Mouse (Mus musculus) forebrain, embryonic 10.5 days (tissue): Measurements from ENCODE around the gene Ppp3ca. TPM values are rescaled to one million over a fixed set of nuclear protein-coding genes. Genes with fewer than 3 reads are reported as not detected.

Experiments
- DNase-seq: peaks from one replicate; pipeline ENCODE4 v3.0.0-alpha.2; 2017; ENCODE audit warnings: low spot score; ENCODE audit errors: extremely low spot score
- H3K27ac ChIP-seq: fragments of 300-500 bp; sonication (generic); 2 replicates; pipeline ENCODE4 v1.5.1; 2016; ENCODE audit warnings: mild to moderate bottlenecking
- H3K27me3 ChIP-seq: fragments of 300-500 bp; sonication (generic); 2 replicates; pipeline ENCODE4 v1.6.1; 2016; ENCODE audit warnings: mild to moderate bottlenecking; ENCODE audit not compliant: poor library complexity, severe bottlenecking
- H3K36me3 ChIP-seq: fragments of 300-500 bp; sonication (generic); replicated peaks from 2 replicates; pipeline ENCODE4 v1.6.1; 2016; ENCODE audit warnings: mild to moderate bottlenecking, moderate library complexity
- H3K4me1 ChIP-seq: fragments of 300-500 bp; sonication (generic); 2 replicates; pipeline ENCODE4 v1.6.1; 2016
- H3K4me3 ChIP-seq: fragments of 300-500 bp; sonication (generic); 2 replicates; pipeline ENCODE4 v1.5.1; 2016; ENCODE audit warnings: mild to moderate bottlenecking, moderate library complexity
- H3K9me3 ChIP-seq: fragments of 300-500 bp; sonication (generic); 2 replicates; pipeline ENCODE4 v1.6.1; 2016; ENCODE audit warnings: mild to moderate bottlenecking, moderate library complexity
- WGBS: fragments of 180-500 bp; shearing (Covaris S2); methylation state at CpG from one replicate; pipeline ENCODE4 v1.1.7; 2016; 5-methylcytosine and 5-hydroxymethylcytosine counted together
- polyA plus RNA-seq: library from polyadenylated mRNA; unstranded; fragments of >200 nt; fragmentation: Nextera tagmentation; extraction: Ambion mirVana; gene quantifications from 2 replicates; pipeline ENCODE4 v1.2.1, GENCODE M21; 2016

The Ppp3ca gene
- polyA plus RNA-seq, 1 experiment from 2014 or later: 28.7 TPM

DNA sequence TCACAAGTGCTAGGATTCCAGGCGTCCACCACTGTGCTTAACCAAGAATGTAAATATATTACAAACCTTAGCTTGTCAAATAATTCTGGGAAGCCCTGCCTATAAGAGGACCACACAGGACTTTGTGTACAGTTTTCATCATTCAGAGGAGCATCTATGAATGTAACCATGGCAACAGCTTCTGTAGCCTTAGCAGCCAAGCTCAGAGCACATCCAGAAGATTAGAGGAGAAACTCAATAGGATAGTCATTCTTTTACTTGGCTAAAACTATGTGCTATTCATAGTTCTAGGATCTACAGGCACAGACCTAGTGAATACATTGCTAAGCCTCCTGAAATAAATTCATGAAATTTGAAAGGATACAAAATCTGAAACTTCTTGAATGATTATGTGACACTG lies 172.5 kb downstream of the Ppp3ca start:
- H3K27ac ChIP-seq: no peak overlapping the region
- H3K36me3 ChIP-seq: no peaks in the 10 kb centered on the region
- H3K27me3 ChIP-seq: no peaks in the 10 kb centered on the region
- H3K4me3 ChIP-seq: no peak overlapping the region
- peaks cover 33% of the 10 kb centered on the region for H3K4me1 ChIP-seq
- no peak for DNase-seq
- no peaks in the 10 kb centered on the region for H3K9me3 ChIP-seq
- 82% methylated on average over 1 of the region's 1 CpGs for WGBS

DNA sequence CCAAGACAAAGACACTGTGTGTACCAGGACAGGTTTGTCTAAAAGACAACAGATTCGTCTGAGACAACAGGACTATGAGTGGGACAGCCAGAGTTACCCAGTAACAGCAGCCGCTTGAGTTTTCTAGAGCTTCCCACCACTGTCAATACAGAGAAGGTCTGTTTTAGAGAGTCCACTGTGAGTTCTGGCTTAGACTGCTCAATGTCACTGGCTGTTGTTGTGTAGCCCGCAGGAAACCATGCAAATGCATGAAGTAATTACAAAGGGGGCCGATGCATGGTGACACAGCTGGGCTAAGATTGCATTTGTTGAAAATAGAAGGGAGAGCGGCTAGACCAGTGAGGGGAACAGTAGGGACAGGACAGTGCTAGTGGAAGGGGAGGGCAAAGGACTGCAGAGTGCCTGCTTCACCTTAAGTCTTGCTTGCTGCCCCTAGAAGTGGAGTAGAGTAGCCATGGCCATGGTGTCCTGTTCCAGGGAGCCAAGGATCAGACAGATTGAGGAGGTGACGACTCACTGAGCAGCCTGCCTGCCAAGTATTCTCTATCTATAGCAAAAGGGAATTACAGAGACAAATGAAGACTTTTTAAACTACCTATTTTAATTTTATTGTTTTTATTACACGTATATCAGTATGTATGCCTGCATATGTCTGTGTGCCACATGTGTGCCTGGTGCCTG lies 174.0 kb downstream of the Ppp3ca start:
- H3K9me3 ChIP-seq: no peaks in the 10 kb centered on the region
- WGBS: 80% methylated on average over 7 of the region's 7 CpGs
- no peak for DNase-seq
- peak overlapping the region; percentile 64; the same call in 1 of the 2 replicates for H3K27ac ChIP-seq
- no peaks in the 10 kb centered on the region for H3K27me3 ChIP-seq
- H3K4me3 ChIP-seq: no peak overlapping the region
- H3K36me3 ChIP-seq: no peaks in the 10 kb centered on the region
- H3K4me1 ChIP-seq: peaks cover 31% of the 10 kb centered on the region

GRCm38 (mm10) chr3:136849035-136849434 lies 179.1 kb downstream of the Ppp3ca start:
- 97% methylated on average over 1 of the region's 1 CpGs for WGBS
- Histone ChIP-seq H3K27ac (no peak overlapping the region), H3K9me3 (no peaks in the 10 kb centered on the region), H3K27me3 (no peaks in the 10 kb centered on the region), H3K36me3 (no peaks in the 10 kb centered on the region), H3K4me1 (peaks cover 3% of the 10 kb centered on the region), H3K4me3 (no peak overlapping the region)
- no peak for DNase-seq

DNA sequence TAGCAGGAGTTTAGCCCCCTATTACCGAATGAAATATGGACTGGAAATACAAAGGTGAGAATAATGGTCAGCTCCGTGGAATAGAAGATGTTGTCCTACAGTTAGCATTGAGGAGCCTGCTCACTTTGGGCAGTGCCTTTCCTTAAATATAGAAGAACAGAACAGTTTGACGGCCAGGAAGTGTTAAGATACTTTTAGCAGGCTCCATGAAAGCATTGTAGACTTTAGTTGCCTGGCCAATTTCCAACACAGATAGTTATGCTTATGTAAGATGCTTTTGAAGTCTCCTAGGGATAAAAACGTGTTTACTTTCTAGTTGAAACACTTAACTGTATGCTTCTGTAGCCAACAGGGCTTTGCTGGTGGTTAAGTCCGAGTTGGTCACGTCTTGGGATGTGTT lies 183.0 kb downstream of the Ppp3ca start:
- WGBS: 92% methylated on average over 6 of the region's 6 CpGs
- no peaks in the 10 kb centered on the region for H3K27me3 ChIP-seq

DNA sequence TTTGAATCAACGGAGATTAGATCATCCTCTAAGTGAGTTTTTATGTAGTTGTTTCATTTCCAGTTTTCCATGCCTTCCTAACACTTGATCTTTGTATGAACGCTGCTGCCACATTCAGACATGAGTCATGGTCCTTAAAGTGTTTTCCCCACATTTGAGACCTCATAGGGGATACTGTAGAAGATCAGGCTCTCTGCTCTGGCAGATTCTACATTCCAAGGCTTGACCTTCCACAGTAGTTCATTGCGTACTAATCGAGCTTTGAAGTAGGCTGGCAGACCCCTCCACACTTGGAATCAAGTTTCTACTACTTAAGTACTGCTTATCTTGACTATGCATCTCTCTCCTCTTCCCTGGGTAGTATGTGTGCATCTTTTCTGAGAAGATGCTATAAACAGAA lies 183.7 kb downstream of the Ppp3ca start:
- no peaks in the 10 kb centered on the region for H3K9me3 ChIP-seq
- H3K27me3 ChIP-seq: no peaks in the 10 kb centered on the region
- H3K27ac ChIP-seq: no peak overlapping the region
- 90% methylated on average over 4 of the region's 4 CpGs for WGBS
- H3K36me3 ChIP-seq: no peaks in the 10 kb centered on the region
- H3K4me1 ChIP-seq: no peaks in the 10 kb centered on the region
- H3K4me3 ChIP-seq: no peak overlapping the region
- no peak for DNase-seq

More for the DNA sequence above, 183.0 kb downstream of the Ppp3ca start:
- no peak overlapping the region for H3K4me3 ChIP-seq
- no peaks in the 10 kb centered on the region for H3K4me1 ChIP-seq
- no peak overlapping the region for H3K27ac ChIP-seq
- H3K36me3 ChIP-seq: no peaks in the 10 kb centered on the region
- no peaks in the 10 kb centered on the region for H3K9me3 ChIP-seq
- no peak for DNase-seq

- Histone ChIP-seq H3K4me1 (no peaks in the 10 kb centered on the region), H3K27me3 (no peaks in the 10 kb centered on the region), H3K9me3 (no peaks in the 10 kb centered on the region), H3K27ac (no peak overlapping the region), H3K36me3 (no peaks in the 10 kb centered on the region), H3K4me3 (no peak overlapping the region)
- 87% methylated on average over 4 of the region's 4 CpGs for WGBS
- no peak for DNase-seq
Observed at GRCm38 (mm10) chr3:136855996-136856395, 186.1 kb downstream of the Ppp3ca start.

GRCm38 (mm10) chr3:136862051-136862837 lies 192.3 kb downstream of the Ppp3ca start:
- Histone ChIP-seq H3K27ac (no peak overlapping the region), H3K4me3 (no peak overlapping the region), H3K27me3 (no peaks in the 10 kb centered on the region), H3K9me3 (no peaks in the 10 kb centered on the region), H3K4me1 (no peaks in the 10 kb centered on the region), H3K36me3 (no peaks in the 10 kb centered on the region)
- WGBS: 91% methylated on average over 11 of the region's 11 CpGs
- DNase-seq: no peak

DNA sequence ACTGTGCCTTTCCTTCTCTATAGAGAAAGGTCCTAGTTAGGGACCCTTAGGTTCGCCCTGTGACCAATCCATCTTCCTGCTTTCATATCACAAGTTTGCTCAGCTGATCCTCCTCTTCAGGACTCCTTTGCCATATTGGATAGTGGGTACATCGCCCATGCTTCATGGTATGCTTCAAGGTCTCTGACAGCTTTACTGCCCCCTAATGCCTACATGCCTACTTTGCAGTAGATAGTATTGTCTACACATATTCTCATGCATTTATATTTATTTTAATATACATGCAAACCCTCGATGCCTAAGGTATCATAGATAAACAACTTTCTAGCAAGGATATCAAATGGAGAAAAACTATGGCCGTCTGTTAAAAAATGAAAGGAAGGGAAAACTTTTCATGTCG lies 193.2 kb downstream of the Ppp3ca start:
- Histone ChIP-seq H3K27me3 (no peaks in the 10 kb centered on the region), H3K4me1 (no peaks in the 10 kb centered on the region), H3K4me3 (no peak overlapping the region), H3K9me3 (no peaks in the 10 kb centered on the region), H3K36me3 (no peaks in the 10 kb centered on the region), H3K27ac (no peak overlapping the region)
- DNase-seq: no peak
- WGBS: 93% methylated on average over 5 of the region's 5 CpGs

DNA sequence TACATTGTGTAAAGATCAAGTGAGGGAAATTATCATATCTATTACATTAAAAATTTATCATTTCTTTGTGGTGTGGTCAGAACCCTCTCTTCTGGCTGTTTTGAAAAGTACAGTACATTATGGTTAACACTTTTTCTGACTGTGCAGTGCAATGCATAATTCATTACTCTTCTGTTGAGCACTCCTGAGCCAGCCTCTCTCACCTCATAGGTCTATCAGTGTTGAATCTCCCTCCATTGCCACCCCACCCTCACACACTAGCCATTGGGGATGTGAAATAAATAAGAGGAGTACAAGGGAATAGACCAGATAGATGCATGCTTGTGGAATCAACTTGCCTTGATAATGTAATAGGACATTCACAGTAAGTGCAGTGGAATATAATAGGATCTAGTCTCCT lies 194.4 kb downstream of the Ppp3ca start:
- H3K36me3 ChIP-seq: no peaks in the 10 kb centered on the region
- no peaks in the 10 kb centered on the region for H3K9me3 ChIP-seq
- H3K4me3 ChIP-seq: no peak overlapping the region
- no peak overlapping the region for H3K27ac ChIP-seq
- no peak for DNase-seq
- H3K4me1 ChIP-seq: no peaks in the 10 kb centered on the region
- no peaks in the 10 kb centered on the region for H3K27me3 ChIP-seq

- 94% methylated on average over 4 of the region's 4 CpGs for WGBS
- no peaks in the 10 kb centered on the region for H3K9me3 ChIP-seq
- H3K27ac ChIP-seq: no peak overlapping the region
- no peak for DNase-seq
- H3K4me3 ChIP-seq: no peak overlapping the region
- H3K27me3 ChIP-seq: no peaks in the 10 kb centered on the region
- H3K36me3 ChIP-seq: no peaks in the 10 kb centered on the region
- no peaks in the 10 kb centered on the region for H3K4me1 ChIP-seq
Observed at GRCm38 (mm10) chr3:136865176-136865859, 195.4 kb downstream of the Ppp3ca start.

DNA sequence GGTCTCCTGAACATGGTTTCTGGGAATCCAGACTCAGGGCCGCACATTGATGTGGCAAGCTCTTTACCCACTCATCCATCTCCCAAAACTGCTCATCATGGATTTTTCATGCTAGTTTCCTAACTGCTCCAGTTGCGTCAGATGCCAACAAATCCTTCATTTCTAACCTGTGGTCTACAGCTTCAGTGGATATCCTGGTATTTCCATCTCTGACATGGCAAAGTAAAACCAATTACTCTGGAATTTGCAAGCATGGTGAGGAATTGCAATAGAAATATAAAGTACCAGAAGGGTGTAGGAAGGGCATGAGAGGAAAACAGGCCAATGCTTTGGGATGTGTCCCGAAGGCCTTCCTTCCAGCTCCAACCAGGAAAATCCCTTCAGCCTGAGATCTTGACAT lies 196.2 kb downstream of the Ppp3ca start:
- no peak overlapping the region for H3K27ac ChIP-seq
- no peak overlapping the region for H3K4me3 ChIP-seq
- 94% methylated on average over 3 of the region's 3 CpGs for WGBS
- H3K27me3 ChIP-seq: no peaks in the 10 kb centered on the region
- H3K36me3 ChIP-seq: no peaks in the 10 kb centered on the region
- no peak for DNase-seq
- no peaks in the 10 kb centered on the region for H3K4me1 ChIP-seq
- H3K9me3 ChIP-seq: no peaks in the 10 kb centered on the region

DNA sequence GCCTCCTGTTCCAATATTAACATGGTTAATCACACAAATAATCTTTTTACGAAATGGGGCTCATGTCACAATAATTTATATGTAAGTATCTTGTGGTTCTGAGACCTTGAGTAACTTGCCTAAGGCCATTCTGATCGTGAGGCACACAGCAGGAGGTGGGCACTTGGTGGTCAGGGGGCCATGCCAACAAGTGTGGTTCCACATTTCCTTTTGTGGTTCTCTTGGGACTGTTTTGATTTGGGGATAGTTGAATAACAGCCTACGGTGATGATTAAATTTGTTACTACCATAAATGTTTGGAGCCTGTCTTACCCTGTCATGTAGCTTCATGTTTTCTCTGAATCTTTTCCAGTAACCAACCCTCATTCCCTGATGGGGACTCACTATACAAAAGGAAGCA lies 196.6 kb downstream of the Ppp3ca start:
- DNase-seq: no peak
- no peaks in the 10 kb centered on the region for H3K36me3 ChIP-seq
- 85% methylated on average over 3 of the region's 3 CpGs for WGBS
- no peak overlapping the region for H3K4me3 ChIP-seq
- H3K9me3 ChIP-seq: no peaks in the 10 kb centered on the region
- no peak overlapping the region for H3K27ac ChIP-seq
- H3K27me3 ChIP-seq: no peaks in the 10 kb centered on the region
- H3K4me1 ChIP-seq: peaks cover 1% of the 10 kb centered on the region; the same call in 1 of the 2 replicates

DNA sequence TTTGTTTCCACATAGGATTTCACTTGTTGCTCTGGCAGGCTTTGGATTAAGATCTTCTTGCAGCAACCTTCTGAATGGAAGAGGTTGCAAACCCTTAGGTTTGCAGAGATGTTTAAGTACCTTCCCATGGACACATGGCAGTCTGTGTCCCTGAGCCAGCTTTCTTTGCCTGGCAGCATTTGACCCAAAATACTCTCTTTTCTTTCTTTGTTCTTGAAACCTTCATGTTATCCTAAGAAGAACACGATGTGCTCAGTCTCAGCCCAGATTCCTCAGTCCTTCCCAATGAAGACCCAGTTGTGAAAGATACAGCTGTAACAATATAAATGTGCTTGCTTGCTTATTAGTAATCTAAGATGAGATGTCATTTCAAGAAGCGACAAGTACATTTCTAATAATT lies 197.4 kb downstream of the Ppp3ca start:
- Histone ChIP-seq H3K27ac (no peak overlapping the region), H3K4me3 (no peak overlapping the region), H3K9me3 (no peaks in the 10 kb centered on the region), H3K36me3 (no peaks in the 10 kb centered on the region), H3K4me1 (peaks cover 5% of the 10 kb centered on the region; the same call in 1 of the 2 replicates), H3K27me3 (no peaks in the 10 kb centered on the region)
- no peak for DNase-seq
- WGBS: 86% methylated on average over 2 of the region's 2 CpGs
